Mouse (Mus musculus): ENCODE measurements at regions not wholly inside any gene's neighbourhood (a gene's known extent, or its start where the extent isn't known, plus 50 kb on each side); places are given as distances from the start of the nearest gene placed in this dataset.

GRCm38 (mm10) chr10:126452757-126453528 is 448.2 kb downstream of the Atp23 start:
- H3K4me2 ChIP-seq (replicated peaks), result no peak overlapping the region
- no peaks in the 10 kb centered on the region for H3K27me3 ChIP-seq (replicated peaks)
- no peak overlapping the region for H3K27ac ChIP-seq
- no peak for ATAC-seq (ENCODE audit: low FRiP score, low read depth)
- WGBS, result 64% methylated on average over 15 of the region's 15 CpGs
- no peaks in the 10 kb centered on the region for H3K9me3 ChIP-seq
- no peak overlapping the region for H3K4me3 ChIP-seq
- no peak overlapping the region for H3K9ac ChIP-seq
- H3K36me3 ChIP-seq, result no peaks in the 10 kb centered on the region
- H3K4me1 ChIP-seq, result no peaks in the 10 kb centered on the region

GRCm38 (mm10) chr10:126452057-126452622 is 449.0 kb downstream of the Atp23 start:
- no peak overlapping the region for H3K27ac ChIP-seq

GRCm38 (mm10) chr10:126431222-126431621 is 465.3 kb downstream of the Lrig3 start:
- Histone ChIP-seq H3K4me1 (no peaks in the 10 kb centered on the region), H3K27ac (no peak overlapping the region), H3K9ac (no peak overlapping the region), H3K4me2 (replicated peaks) (no peak overlapping the region), H3K4me3 (no peak overlapping the region), H3K27me3 (replicated peaks) (no peaks in the 10 kb centered on the region), H3K9me3 (no peaks in the 10 kb centered on the region), H3K36me3 (no peaks in the 10 kb centered on the region)
- no peak for ATAC-seq (ENCODE audit: low FRiP score, low read depth)

More at GRCm38 (mm10) chr10:126452057-126452622, 449.0 kb downstream of the Atp23 start:
- ATAC-seq (ENCODE audit: low FRiP score, low read depth), result no peak
- Histone ChIP-seq H3K9ac (no peak overlapping the region), H3K4me3 (no peak overlapping the region), H3K27me3 (replicated peaks) (no peaks in the 10 kb centered on the region), H3K9me3 (no peaks in the 10 kb centered on the region), H3K36me3 (no peaks in the 10 kb centered on the region), H3K4me1 (no peaks in the 10 kb centered on the region), H3K4me2 (replicated peaks) (no peak overlapping the region)
- 90% methylated on average over 10 of the region's 10 CpGs for WGBS

GRCm38 (mm10) chr10:126430346-126430745 is 464.4 kb downstream of the Lrig3 start:
- no peaks in the 10 kb centered on the region for H3K27me3 ChIP-seq (replicated peaks)
- H3K4me1 ChIP-seq, result no peaks in the 10 kb centered on the region
- no peak overlapping the region for H3K4me2 ChIP-seq (replicated peaks)
- no peaks in the 10 kb centered on the region for H3K9me3 ChIP-seq
- H3K9ac ChIP-seq, result no peak overlapping the region
- no peaks in the 10 kb centered on the region for H3K36me3 ChIP-seq
- WGBS, result 90% methylated on average over 8 of the region's 8 CpGs
- ATAC-seq (ENCODE audit: low FRiP score, low read depth), result no peak
- H3K4me3 ChIP-seq, result no peak overlapping the region
- no peak overlapping the region for H3K27ac ChIP-seq

GRCm38 (mm10) chr10:126429502-126429901 is 463.5 kb downstream of the Lrig3 start:
- Histone ChIP-seq H3K9me3 (no peaks in the 10 kb centered on the region), H3K27ac (no peak overlapping the region), H3K4me3 (no peak overlapping the region), H3K36me3 (no peaks in the 10 kb centered on the region), H3K27me3 (replicated peaks) (no peaks in the 10 kb centered on the region), H3K4me1 (no peaks in the 10 kb centered on the region), H3K4me2 (replicated peaks) (no peak overlapping the region), H3K9ac (no peak overlapping the region)
- WGBS, result 83% methylated on average over 1 of the region's 1 CpGs
- no peak for ATAC-seq (ENCODE audit: low FRiP score, low read depth)

- Histone ChIP-seq H3K27me3 (replicated peaks) (no peaks in the 10 kb centered on the region), H3K9ac (no peak overlapping the region), H3K4me2 (replicated peaks) (no peak overlapping the region), H3K4me1 (no peaks in the 10 kb centered on the region), H3K4me3 (no peak overlapping the region), H3K27ac (no peak overlapping the region), H3K36me3 (no peaks in the 10 kb centered on the region), H3K9me3 (no peaks in the 10 kb centered on the region)
- no peak for ATAC-seq (ENCODE audit: low FRiP score, low read depth)
- WGBS, result 72% methylated on average over 6 of the region's 6 CpGs
Observed at GRCm38 (mm10) chr10:126422066-126422465, 456.1 kb downstream of the Lrig3 start.

- 88% methylated on average over 7 of the region's 7 CpGs for WGBS
- Histone ChIP-seq H3K4me1 (no peaks in the 10 kb centered on the region), H3K27me3 (replicated peaks) (no peaks in the 10 kb centered on the region), H3K9ac (no peak overlapping the region), H3K36me3 (no peaks in the 10 kb centered on the region), H3K9me3 (no peaks in the 10 kb centered on the region), H3K4me2 (replicated peaks) (no peak overlapping the region), H3K27ac (no peak overlapping the region), H3K4me3 (no peak overlapping the region)
- no peak for ATAC-seq (ENCODE audit: low FRiP score, low read depth)
Observed at GRCm38 (mm10) chr10:126413786-126414185, 447.8 kb downstream of the Lrig3 start.

- no peaks in the 10 kb centered on the region for H3K27me3 ChIP-seq (replicated peaks)
- no peaks in the 10 kb centered on the region for H3K4me1 ChIP-seq
- H3K4me3 ChIP-seq, result no peak overlapping the region
- H3K4me2 ChIP-seq (replicated peaks), result no peak overlapping the region
- ATAC-seq (ENCODE audit: low FRiP score, low read depth), result no peak
- H3K9ac ChIP-seq, result no peak overlapping the region
- 66% methylated on average over 3 of the region's 3 CpGs for whole genome bisulfite sequencing
- H3K27ac ChIP-seq, result no peak overlapping the region
- no peaks in the 10 kb centered on the region for H3K36me3 ChIP-seq
- H3K9me3 ChIP-seq, result no peaks in the 10 kb centered on the region
Observed at GRCm38 (mm10) chr10:126392235-126392634, 426.3 kb downstream of the Lrig3 start.

GRCm38 (mm10) chr10:126391770-126392169 is 425.8 kb downstream of the Lrig3 start:
- no peak overlapping the region for H3K27ac ChIP-seq
- no peaks in the 10 kb centered on the region for H3K36me3 ChIP-seq
- H3K9ac ChIP-seq, result no peak overlapping the region
- no peaks in the 10 kb centered on the region for H3K9me3 ChIP-seq
- ATAC-seq (ENCODE audit: low FRiP score, low read depth), result no peak
- no peak overlapping the region for H3K4me3 ChIP-seq
- WGBS, result 88% methylated on average over 6 of the region's 6 CpGs
- H3K4me2 ChIP-seq (replicated peaks), result no peak overlapping the region
- H3K27me3 ChIP-seq (replicated peaks), result no peaks in the 10 kb centered on the region
- no peaks in the 10 kb centered on the region for H3K4me1 ChIP-seq

- no peaks in the 10 kb centered on the region for H3K9me3 ChIP-seq
- H3K9ac ChIP-seq, result no peak overlapping the region
- no peak overlapping the region for H3K4me3 ChIP-seq
- no peak for ATAC-seq (ENCODE audit: low FRiP score, low read depth)
- 76% methylated on average over 3 of the region's 3 CpGs for WGBS
- H3K27ac ChIP-seq, result no peak overlapping the region
- no peaks in the 10 kb centered on the region for H3K4me1 ChIP-seq
- no peaks in the 10 kb centered on the region for H3K27me3 ChIP-seq (replicated peaks)
- no peak overlapping the region for H3K4me2 ChIP-seq (replicated peaks)
- no peaks in the 10 kb centered on the region for H3K36me3 ChIP-seq
Observed at GRCm38 (mm10) chr10:126386430-126386829, 420.5 kb downstream of the Lrig3 start.

GRCm38 (mm10) chr10:126385644-126386043 is 419.7 kb downstream of the Lrig3 start:
- Histone ChIP-seq H3K27ac (no peak overlapping the region), H3K4me2 (replicated peaks) (no peak overlapping the region), H3K9ac (no peak overlapping the region), H3K4me3 (no peak overlapping the region), H3K4me1 (no peaks in the 10 kb centered on the region), H3K36me3 (no peaks in the 10 kb centered on the region), H3K27me3 (replicated peaks) (no peaks in the 10 kb centered on the region), H3K9me3 (no peaks in the 10 kb centered on the region)
- WGBS, result 94% methylated on average over 6 of the region's 6 CpGs
- ATAC-seq (ENCODE audit: low FRiP score, low read depth), result no peak

GRCm38 (mm10) chr10:126380381-126380780 is 414.4 kb downstream of the Lrig3 start:
- Histone ChIP-seq H3K4me3 (no peak overlapping the region), H3K4me1 (no peaks in the 10 kb centered on the region), H3K36me3 (no peaks in the 10 kb centered on the region), H3K27me3 (replicated peaks) (no peaks in the 10 kb centered on the region), H3K27ac (no peak overlapping the region), H3K4me2 (replicated peaks) (no peak overlapping the region), H3K9ac (no peak overlapping the region), H3K9me3 (no peaks in the 10 kb centered on the region)
- 76% methylated on average over 2 of the region's 2 CpGs for whole genome bisulfite sequencing
- ATAC-seq (ENCODE audit: low FRiP score, low read depth), result no peak

GRCm38 (mm10) chr10:126379239-126379638 is 413.3 kb downstream of the Lrig3 start:
- WGBS, result 32% methylated on average over 6 of the region's 6 CpGs
- no peak for ATAC-seq (ENCODE audit: low FRiP score, low read depth)
- Histone ChIP-seq H3K27ac (no peak overlapping the region), H3K27me3 (replicated peaks) (no peaks in the 10 kb centered on the region), H3K9me3 (no peaks in the 10 kb centered on the region), H3K4me3 (no peak overlapping the region), H3K36me3 (no peaks in the 10 kb centered on the region), H3K9ac (no peak overlapping the region), H3K4me2 (replicated peaks) (no peak overlapping the region), H3K4me1 (no peaks in the 10 kb centered on the region)

Data from neural tube, embryonic 12.5 days (tissue).